In genomic region chr12:100537091-100537490, GRCm38 (mm10) we compare ENCODE assay signal across 18 mouse cellular contexts.
"Had no signal": no experiment of that assay in that cellular context is flagged by ENCODE, and none has a peak within 500 bp of the region (broad histone marks: within the 10 kb centered on the region; RNA-seq: fewer than 3 reads in every experiment).

No protein-coding gene starts in this region.

- H3K27me3 ChIP-seq: liver, embryonic 13.5 days; midbrain, embryonic 13.5 days; neural tube, embryonic 12.5 days had no signal

- H3K9me3 ChIP-seq: liver, embryonic 13.5 days; midbrain, embryonic 13.5 days; neural tube, embryonic 12.5 days had no signal

- DNase-seq: kidney, adult 18-20 months; kidney, adult 9 months; kidney, postnatal 14 days; kidney, postnatal 4 days; left cerebral cortex, postnatal 4 days; liver, embryonic 13.5 days; lung, adult 2 months; retina, postnatal 1 day; right cerebral cortex, postnatal 25 days; spleen, adult 18-20 months; thymus, adult 2 months; thymus, postnatal 14 days; thymus, postnatal 4 days had no signal

- H3K4me1 ChIP-seq: liver, embryonic 13.5 days; neural tube, embryonic 12.5 days had no signal

- H3K4me2 ChIP-seq: liver, embryonic 13.5 days; midbrain, embryonic 13.5 days; neural tube, embryonic 12.5 days had no signal

- H3K27ac ChIP-seq: liver, embryonic 13.5 days; macrophage; midbrain, embryonic 13.5 days; neural tube, embryonic 12.5 days; stomach, postnatal 0 days had no signal

- H3K9ac ChIP-seq: liver, embryonic 13.5 days; midbrain, embryonic 13.5 days; neural tube, embryonic 12.5 days had no signal

- H3K4me3 ChIP-seq: liver, embryonic 13.5 days; midbrain, embryonic 13.5 days; neural tube, embryonic 12.5 days had no signal

- H3K36me3 ChIP-seq: liver, embryonic 13.5 days; midbrain, embryonic 13.5 days; neural tube, embryonic 12.5 days had no signal

- ATAC-seq: midbrain, embryonic 13.5 days; midbrain, embryonic 16.5 days had no signal
